Mouse (Mus musculus): Measurements from ENCODE around the gene Zfp978.
"Not testable (repeated sequence)": the region's sequence is repeated elsewhere in the genome, so short reads cannot be mapped to it uniquely, and the experiment has no call there.

Zfp978 gene

GRCm38 (mm10) chr4:147407463-147407822 is 46.3 kb downstream of the Zfp978 start:
- DNase-seq (ENCODE audit: low spot score), result no peak

DNA sequence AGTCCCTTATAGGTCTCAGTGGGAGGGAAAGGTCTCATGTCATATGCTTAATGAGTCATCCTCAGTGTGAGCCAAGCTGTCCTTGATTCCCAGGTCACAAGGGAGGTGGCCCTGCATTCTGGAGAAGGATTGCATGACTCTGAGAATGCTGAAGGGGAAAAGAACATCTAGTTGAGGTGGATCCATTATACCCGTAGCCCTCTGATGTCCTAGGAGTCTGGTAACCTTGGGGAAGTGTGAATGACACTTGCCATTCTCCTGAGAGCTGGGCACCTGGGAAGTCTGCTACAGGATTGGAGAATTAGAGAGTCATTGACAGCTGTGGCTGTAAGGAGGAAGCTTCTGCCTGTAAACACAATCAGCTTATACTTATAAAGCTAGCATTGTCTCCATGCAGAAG is 55.3 kb downstream of the Zfp978 start:
- not testable (repeated sequence) for DNase-seq (ENCODE audit: low spot score)

- no peak for DNase-seq (ENCODE audit: low spot score)
These were observed 56.2 kb downstream of the Zfp978 start for GRCm38 (mm10) chr4:147417157-147417778.

- DNase-seq (ENCODE audit: low spot score), result no peak
These were observed 56.8 kb downstream of the Zfp978 start for GRCm38 (mm10) chr4:147417921-147418320.

DNA sequence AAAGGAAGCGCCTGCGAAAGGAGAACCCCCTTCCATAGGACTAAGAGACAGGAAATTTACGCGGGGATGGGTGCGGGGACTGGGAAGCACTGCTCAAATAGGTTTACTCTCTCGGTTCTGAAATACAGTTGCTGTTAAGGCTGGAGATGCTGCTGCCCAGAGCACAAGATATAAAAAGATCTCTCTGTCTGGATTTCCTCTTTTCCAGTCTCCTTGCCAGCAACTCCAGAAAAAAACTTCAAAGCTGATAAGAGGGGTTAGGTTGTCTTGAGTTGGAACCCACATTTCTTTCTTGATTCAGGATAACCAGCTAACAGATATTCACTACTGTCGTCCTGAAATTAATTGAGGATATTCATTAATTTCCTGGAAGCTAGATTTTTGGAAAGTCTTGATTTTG is 57.2 kb downstream of the Zfp978 start:
- not testable (repeated sequence) for DNase-seq (ENCODE audit: low spot score)

GRCm38 (mm10) chr4:147419190-147419589 is 58.1 kb downstream of the Zfp978 start:
- not testable (repeated sequence) for DNase-seq (ENCODE audit: low spot score)

GRCm38 (mm10) chr4:147419756-147420590 is 58.9 kb downstream of the Zfp978 start:
- DNase-seq (ENCODE audit: low spot score), result not testable (repeated sequence)

DNA sequence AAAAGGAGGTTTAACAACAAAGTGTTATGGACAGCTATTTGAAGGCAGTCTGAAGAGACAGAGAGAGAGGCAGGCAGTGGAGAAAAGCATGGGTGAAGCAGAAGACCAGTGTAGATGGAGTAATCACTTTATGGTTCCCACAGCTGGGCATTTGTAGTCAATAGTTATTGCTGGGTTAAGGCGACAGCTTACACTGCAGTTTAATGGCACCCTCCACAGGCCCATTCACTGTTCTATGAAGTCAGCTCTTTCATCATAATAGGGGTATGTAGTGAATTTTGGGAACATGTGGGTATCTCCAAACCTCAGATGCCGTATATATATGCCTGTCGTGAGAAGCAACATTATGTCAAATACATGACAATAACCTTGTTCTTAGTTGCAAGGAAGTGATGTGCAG is 59.7 kb downstream of the Zfp978 start:
- no peak for DNase-seq (ENCODE audit: low spot score)

- not testable (repeated sequence) for DNase-seq (ENCODE audit: low spot score)
These were observed 60.2 kb downstream of the Zfp978 start for GRCm38 (mm10) chr4:147421316-147421715.

GRCm38 (mm10) chr4:147423140-147423539 is 62.0 kb downstream of the Zfp978 start:
- DNase-seq (ENCODE audit: low spot score), result no peak

DNA sequence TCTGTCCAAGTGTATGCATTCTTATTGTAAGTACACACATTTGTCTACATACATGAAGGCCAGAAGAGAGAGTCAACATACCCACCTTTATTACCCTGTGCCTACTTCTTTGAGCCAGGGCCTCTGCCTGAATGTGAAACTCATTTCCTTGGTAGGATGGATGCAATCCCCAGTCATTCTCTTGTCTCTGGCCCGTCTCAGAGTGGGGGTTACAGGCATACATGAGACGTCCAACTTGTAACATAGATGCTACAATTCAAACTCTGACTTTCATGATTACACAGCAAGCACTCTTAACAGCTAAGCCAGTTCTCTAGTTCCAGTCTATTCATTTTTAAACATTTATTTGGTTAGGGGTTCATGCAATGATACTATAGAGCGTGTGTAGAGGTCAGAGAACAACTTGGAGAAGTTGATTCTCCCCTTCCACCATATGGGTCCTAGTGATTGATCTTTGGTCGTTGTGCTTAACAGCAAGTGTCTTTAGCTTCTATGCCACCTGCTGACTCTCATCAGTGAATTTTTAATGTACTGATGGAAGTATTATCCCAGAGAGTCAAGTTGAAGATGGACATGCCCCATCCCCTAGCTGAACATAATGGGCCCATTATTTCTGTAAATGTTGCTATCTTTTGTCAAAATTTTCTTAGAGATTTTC is 62.7 kb downstream of the Zfp978 start:
- DNase-seq (ENCODE audit: low spot score), result no peak

DNA sequence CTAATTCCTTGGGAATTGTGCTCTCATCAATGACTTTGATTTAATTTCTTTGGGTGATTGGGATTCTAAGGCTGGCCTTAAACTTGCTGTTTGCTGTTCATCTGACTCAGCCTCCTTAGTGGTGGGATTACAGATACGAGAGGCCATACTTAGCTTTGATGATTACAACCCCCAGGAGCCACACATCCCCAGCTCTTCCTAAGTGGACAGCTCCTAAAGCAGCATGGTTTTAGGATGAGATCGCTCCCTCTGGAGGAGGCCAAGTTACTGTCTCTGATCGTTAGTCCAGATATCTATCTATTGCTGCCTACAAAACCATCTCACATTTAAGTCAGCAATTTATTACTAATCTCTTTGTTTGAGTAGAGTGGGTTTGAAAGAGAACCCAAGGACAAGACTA is 63.3 kb downstream of the Zfp978 start:
- not testable (repeated sequence) for DNase-seq (ENCODE audit: low spot score)

DNA sequence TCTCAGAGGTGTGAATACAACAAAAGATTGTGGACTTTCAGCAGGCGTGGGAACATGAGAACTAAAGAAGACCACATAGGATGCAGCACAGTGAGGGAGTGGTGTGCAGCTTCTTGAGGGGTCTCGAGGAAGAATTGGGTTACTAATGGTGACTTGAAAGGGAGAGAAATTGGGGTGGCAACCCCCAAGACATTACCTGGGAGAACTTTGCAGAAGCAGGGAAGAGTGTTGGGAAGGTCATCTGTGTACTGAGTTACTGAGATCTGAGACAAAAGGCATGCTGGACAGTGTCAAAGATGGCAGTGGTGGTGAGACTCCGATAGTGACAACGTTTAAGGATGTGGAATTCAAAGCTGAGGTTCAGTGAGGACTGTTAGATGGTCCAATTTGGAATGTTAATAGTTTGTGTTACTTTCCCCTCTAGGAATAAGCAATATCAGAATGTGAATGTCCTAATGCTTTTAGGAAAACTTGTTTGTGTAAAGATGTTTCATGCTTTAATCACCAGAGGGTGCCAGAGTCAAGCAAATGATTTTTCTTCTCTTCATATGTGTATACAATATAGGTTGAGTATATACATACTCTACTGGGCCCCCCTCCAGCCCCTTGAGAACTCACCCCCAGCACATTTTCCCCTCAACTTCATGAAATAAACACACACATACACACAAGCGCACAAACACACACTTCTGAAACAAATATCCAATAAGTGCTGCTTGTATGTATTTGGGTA is 64.7 kb downstream of the Zfp978 start:
- not testable (repeated sequence) for DNase-seq (ENCODE audit: low spot score)

DNA sequence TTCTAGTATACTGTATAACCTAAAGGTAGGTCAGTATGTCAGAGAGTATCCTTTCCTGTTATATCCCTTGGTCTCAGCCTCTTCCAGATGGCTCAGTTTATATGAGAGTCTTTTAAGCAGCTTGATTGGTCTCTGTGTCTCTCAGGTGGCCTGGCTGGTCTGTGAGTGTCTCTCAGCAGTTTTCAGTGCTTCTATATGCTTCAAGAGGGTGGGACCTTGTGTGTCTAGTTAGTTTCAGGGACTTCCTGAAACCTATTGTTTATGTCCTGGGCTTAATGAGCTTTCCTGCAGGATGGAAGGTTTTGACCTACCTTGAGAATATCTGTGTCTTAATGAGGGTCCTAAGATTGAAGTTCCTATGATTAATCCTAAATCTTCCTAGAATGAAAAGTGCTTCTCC is 69.5 kb downstream of the Zfp978 start:
- DNase-seq (ENCODE audit: low spot score), result no peak

- not testable (repeated sequence) for DNase-seq (ENCODE audit: low spot score)
These were observed 70.8 kb downstream of the Zfp978 start for GRCm38 (mm10) chr4:147431696-147432442.

DNA sequence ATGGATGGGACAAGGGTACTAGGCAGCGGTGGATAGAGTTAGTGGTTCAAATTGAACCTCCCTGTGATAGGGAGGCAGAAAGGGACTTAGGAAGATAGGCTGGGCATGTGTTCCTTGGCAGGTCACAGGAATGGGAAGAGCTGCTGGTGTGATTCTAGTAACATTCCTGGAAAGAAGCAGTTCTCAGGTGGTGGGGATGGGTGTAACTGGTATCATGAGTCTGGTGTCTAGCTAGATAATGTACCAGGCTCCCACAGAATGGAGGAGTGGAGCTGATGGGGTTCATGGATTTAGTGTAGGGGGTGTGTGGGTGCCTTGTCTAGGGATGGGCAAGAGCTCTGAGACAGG is 71.3 kb downstream of the Zfp978 start:
- no peak for DNase-seq (ENCODE audit: low spot score)

DNA sequence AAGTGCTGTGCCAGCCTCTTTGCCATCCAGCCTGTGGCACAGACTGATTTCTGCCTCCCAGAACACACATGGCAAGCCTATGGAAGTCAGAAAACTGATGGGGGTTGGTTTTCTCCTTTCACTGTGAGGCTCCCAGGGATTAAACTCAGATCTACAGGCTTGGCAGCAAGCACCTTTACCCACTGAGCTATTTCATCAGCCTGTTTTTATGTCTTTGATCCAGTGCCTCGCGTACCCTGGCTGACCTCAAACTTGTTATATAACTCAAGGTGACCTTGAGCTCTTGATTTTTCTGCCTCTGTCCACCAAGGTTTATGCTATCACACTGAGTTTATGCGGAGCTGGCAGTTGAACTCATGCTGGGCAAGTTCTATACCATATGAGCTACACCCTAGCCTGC is 71.9 kb downstream of the Zfp978 start:
- no peak for DNase-seq (ENCODE audit: low spot score)

GRCm38 (mm10) chr4:147433874-147434273 is 72.8 kb downstream of the Zfp978 start:
- DNase-seq (ENCODE audit: low spot score), result no peak

Data from spleen, adult 12 weeks (tissue).